Mouse (Mus musculus): Measurements from ENCODE around the gene Galnt13. TPM values are rescaled to one million over a fixed set of nuclear protein-coding genes. Genes with fewer than 3 reads are reported as not detected.

Gene Galnt13
- polyA plus RNA-seq, 1 experiment: 27.5 TPM

DNA sequence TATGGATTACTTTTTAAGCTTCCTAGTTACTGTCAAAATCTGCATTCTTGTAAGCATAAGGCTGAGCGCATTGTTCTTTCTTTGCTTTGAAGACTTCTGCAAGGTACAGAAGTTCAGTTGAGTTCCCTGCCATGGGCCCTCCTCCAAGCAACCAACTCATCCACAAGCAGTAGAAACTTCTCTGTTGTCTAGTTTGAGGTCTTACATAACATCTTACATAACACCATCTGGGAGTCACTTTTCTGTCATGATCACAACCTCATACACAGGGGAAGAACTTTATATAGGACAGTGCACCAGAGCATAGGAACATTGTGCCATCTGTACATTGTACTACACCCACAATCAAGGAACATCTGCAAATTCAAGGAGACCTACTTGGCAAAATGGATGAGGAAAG, 651.9 kb downstream of the Galnt13 start:
- TF ChIP-seq CTCF (IDR thresholded peaks at IDR 0.05; ENCODE audit: borderline replicate concordance, insufficient read depth, low read depth, low read length): no peak
- no peak for TF ChIP-seq POLR2A (IDR thresholded peaks at IDR 0.05; ENCODE audit: borderline replicate concordance, insufficient read depth, low read length)
- DNase-seq: no peak
- Histone ChIP-seq H3K4me3 (replicated peaks; ENCODE audit: insufficient read depth, low read depth, low read length) (no peak overlapping the region), H3K4me1 (ENCODE audit: control insufficient read depth, insufficient read depth, low read length) (no peaks in the 10 kb centered on the region), H3K27me3 (ENCODE audit: control insufficient read depth, insufficient read depth, low read length) (no peaks in the 10 kb centered on the region), H3K27ac (ENCODE audit: insufficient read depth, low read length) (no peak overlapping the region)
- whole genome bisulfite sequencing: 98% methylated on average over 1 of the region's 1 CpGs

DNA sequence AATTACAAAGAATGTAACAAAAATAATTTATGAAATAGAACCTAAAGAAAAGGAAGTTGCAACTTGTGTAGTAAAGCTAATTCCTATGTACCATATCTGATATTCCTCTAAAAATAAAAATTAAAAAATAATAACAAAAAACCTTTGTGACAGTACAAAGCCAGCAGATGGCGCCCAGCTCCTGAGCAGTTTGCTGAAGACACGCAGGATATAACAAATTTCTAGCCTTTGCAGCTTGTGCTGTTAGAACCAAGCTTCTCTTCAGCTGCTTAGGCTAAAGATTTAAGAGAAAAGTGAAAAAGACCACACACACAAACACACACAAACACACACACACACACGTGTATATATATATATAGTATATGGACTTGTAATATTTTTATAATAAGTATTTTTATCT, 654.2 kb downstream of the Galnt13 start:
- TF ChIP-seq CTCF (IDR thresholded peaks at IDR 0.05; ENCODE audit: borderline replicate concordance, insufficient read depth, low read depth, low read length) (peak; percentile 50; the same call in 1 of the 2 replicates), POLR2A (IDR thresholded peaks at IDR 0.05; ENCODE audit: borderline replicate concordance, insufficient read depth, low read length) (no peak)
- DNase-seq: peak; percentile 23 to 31
- Histone ChIP-seq H3K27ac (ENCODE audit: insufficient read depth, low read length) (no peak overlapping the region), H3K27me3 (ENCODE audit: control insufficient read depth, insufficient read depth, low read length) (no peaks in the 10 kb centered on the region), H3K4me3 (replicated peaks; ENCODE audit: insufficient read depth, low read depth, low read length) (no peak overlapping the region), H3K4me1 (ENCODE audit: control insufficient read depth, insufficient read depth, low read length) (no peaks in the 10 kb centered on the region)
- 24% methylated on average over 3 of the region's 3 CpGs for WGBS

DNA sequence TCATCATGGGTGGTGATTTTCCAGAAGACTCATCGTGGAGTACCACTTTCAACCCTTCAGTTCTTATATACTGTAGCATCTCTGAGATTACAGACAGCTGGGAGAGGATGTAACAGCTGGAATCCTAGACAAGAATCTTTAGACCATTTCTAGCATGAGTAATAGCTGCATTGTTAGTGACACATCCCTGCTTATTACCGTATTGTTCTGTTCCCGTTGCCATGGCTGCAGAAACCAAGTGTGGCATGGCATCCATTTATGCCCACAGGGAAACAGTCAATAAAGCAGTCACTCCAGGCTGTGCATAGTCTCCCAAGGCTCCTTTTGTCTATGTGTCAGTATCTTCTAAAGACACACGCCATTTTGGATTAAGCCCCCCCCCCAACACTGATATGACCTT, 655.4 kb downstream of the Galnt13 start:
- no peak overlapping the region for H3K4me3 ChIP-seq (replicated peaks; ENCODE audit: insufficient read depth, low read depth, low read length)
- no peaks in the 10 kb centered on the region for H3K27me3 ChIP-seq (ENCODE audit: control insufficient read depth, insufficient read depth, low read length)
- 39% methylated on average over 4 of the region's 4 CpGs for WGBS
- TF ChIP-seq CTCF (IDR thresholded peaks at IDR 0.05; ENCODE audit: borderline replicate concordance, insufficient read depth, low read depth, low read length): no peak
- TF ChIP-seq POLR2A (IDR thresholded peaks at IDR 0.05; ENCODE audit: borderline replicate concordance, insufficient read depth, low read length): no peak
- no peak for DNase-seq
- H3K4me1 ChIP-seq (ENCODE audit: control insufficient read depth, insufficient read depth, low read length): no peaks in the 10 kb centered on the region
- no peak overlapping the region for H3K27ac ChIP-seq (ENCODE audit: insufficient read depth, low read length)

DNA sequence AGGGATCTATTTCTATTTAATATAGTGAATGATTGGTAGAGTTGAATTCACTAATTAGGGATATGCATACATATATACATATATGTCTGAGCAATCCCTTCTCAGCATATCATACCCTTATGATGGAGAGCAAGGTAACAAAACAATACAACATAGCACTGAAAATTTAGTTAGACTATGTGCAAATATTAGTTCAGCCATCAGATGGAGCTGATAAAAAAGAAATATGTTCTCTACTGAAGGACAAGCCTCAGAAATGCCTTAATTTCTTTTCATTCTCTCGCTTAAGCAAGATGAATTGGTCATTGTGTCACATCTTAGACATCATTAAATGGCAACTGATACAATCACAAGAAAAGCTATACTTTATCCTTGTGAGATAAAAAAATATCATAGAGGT, 663.0 kb downstream of the Galnt13 start:
- H3K4me1 ChIP-seq (ENCODE audit: control insufficient read depth, insufficient read depth, low read length): no peaks in the 10 kb centered on the region
- WGBS: 91% methylated on average over 1 of the region's 1 CpGs
- no peak overlapping the region for H3K27ac ChIP-seq (ENCODE audit: insufficient read depth, low read length)
- H3K27me3 ChIP-seq (ENCODE audit: control insufficient read depth, insufficient read depth, low read length): no peaks in the 10 kb centered on the region
- no peak overlapping the region for H3K4me3 ChIP-seq (replicated peaks; ENCODE audit: insufficient read depth, low read depth, low read length)
- TF ChIP-seq POLR2A (IDR thresholded peaks at IDR 0.05; ENCODE audit: borderline replicate concordance, insufficient read depth, low read length): no peak
- no peak for TF ChIP-seq CTCF (IDR thresholded peaks at IDR 0.05; ENCODE audit: borderline replicate concordance, insufficient read depth, low read depth, low read length)
- DNase-seq: no peak

DNA sequence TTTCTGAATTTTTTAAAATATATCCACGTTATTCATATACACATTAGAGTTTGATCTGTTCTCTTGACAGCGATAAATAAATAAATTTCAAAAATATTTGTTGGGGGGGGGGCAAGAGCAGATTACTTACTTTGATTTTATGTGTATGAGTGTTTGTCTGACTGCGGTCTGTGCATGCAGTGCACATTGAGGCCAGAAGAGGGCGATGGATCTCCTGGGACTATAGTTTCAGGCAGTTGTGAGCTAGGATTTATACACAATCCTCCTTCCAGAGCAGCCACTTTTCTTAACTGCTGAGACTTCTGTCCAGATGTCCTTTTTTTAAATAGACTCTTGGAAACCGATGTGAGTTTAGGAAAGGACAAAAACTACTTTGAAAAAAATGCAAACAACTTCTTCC, 665.2 kb downstream of the Galnt13 start:
- Histone ChIP-seq H3K4me1 (ENCODE audit: control insufficient read depth, insufficient read depth, low read length) (no peaks in the 10 kb centered on the region), H3K27ac (ENCODE audit: insufficient read depth, low read length) (no peak overlapping the region), H3K27me3 (ENCODE audit: control insufficient read depth, insufficient read depth, low read length) (no peaks in the 10 kb centered on the region), H3K4me3 (replicated peaks; ENCODE audit: insufficient read depth, low read depth, low read length) (no peak overlapping the region)
- WGBS: 74% methylated on average over 5 of the region's 5 CpGs
- DNase-seq: no peak
- TF ChIP-seq POLR2A (IDR thresholded peaks at IDR 0.05; ENCODE audit: borderline replicate concordance, insufficient read depth, low read length) (no peak), CTCF (IDR thresholded peaks at IDR 0.05; ENCODE audit: borderline replicate concordance, insufficient read depth, low read depth, low read length) (no peak)

DNA sequence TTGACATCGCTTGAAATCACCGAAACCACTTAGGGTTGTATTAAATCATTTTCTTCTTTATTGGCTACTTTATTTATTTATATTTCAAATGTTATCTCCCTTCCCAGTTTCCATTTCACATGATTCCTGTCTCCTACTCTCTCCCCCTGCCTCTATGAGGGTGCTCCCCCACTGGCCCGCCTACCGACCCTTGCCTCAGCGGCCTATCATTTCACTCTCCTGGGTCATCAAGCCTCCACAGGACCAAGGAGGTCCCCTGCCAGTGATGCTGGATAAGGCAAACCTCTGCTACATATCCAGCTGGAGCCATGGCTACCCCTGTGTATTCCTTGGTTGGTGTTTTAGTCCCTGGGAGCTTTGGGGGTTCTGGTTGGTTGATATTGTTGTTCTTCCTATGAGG, 667.4 kb downstream of the Galnt13 start:
- no peak for DNase-seq
- Histone ChIP-seq H3K4me1 (ENCODE audit: control insufficient read depth, insufficient read depth, low read length) (no peaks in the 10 kb centered on the region), H3K27me3 (ENCODE audit: control insufficient read depth, insufficient read depth, low read length) (no peaks in the 10 kb centered on the region), H3K4me3 (replicated peaks; ENCODE audit: insufficient read depth, low read depth, low read length) (no peak overlapping the region), H3K27ac (ENCODE audit: insufficient read depth, low read length) (no peak overlapping the region)
- TF ChIP-seq POLR2A (IDR thresholded peaks at IDR 0.05; ENCODE audit: borderline replicate concordance, insufficient read depth, low read length): no peak
- no peak for TF ChIP-seq CTCF (IDR thresholded peaks at IDR 0.05; ENCODE audit: borderline replicate concordance, insufficient read depth, low read depth, low read length)
- 89% methylated on average over 5 of the region's 5 CpGs for WGBS

DNA sequence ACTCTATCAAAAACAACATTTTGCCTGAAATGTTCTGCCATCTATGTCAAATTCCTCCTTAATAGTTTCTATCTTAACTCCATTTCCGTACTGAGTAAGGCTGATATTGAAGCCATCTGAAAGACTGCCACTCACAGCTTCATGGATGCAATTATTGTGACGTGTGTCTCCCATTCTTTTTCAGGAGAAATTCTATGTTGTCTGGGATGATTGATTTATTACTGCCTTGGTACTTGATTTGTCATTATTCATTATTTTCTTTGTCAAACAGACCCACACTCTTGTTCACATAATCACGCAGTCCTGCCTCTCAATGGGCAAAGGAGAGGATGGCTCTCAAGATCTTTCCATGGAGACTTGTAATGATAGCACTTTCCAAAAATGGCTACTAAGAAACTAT, 671.7 kb downstream of the Galnt13 start:
- Histone ChIP-seq H3K4me3 (replicated peaks; ENCODE audit: insufficient read depth, low read depth, low read length) (no peak overlapping the region), H3K27me3 (ENCODE audit: control insufficient read depth, insufficient read depth, low read length) (no peaks in the 10 kb centered on the region), H3K4me1 (ENCODE audit: control insufficient read depth, insufficient read depth, low read length) (no peaks in the 10 kb centered on the region), H3K27ac (ENCODE audit: insufficient read depth, low read length) (no peak overlapping the region)
- TF ChIP-seq POLR2A (IDR thresholded peaks at IDR 0.05; ENCODE audit: borderline replicate concordance, insufficient read depth, low read length) (no peak), CTCF (IDR thresholded peaks at IDR 0.05; ENCODE audit: borderline replicate concordance, insufficient read depth, low read depth, low read length) (no peak)
- 84% methylated on average over 3 of the region's 3 CpGs for WGBS
- no peak for DNase-seq

DNA sequence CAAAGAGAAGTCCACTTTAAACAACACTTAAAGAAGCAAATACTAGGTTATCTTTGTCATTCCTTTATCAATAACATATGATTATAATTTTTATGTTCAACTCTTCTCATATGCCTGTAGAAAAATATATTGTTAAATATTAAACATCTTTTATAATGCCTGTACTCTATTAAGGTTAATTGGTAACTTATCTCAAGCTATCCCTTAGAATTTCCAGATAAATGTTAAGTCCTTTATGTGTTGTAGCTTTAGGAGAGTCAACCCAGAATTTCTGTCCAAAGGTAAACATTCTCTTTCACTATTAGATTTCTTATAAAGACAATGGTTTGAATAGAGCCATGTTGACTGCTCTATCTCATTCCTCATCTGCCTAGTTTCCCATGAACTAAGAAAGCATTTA, 717.0 kb downstream of the Galnt13 start:
- no peak for TF ChIP-seq POLR2A (IDR thresholded peaks at IDR 0.05; ENCODE audit: borderline replicate concordance, insufficient read depth, low read length)
- no peak for TF ChIP-seq CTCF (IDR thresholded peaks at IDR 0.05; ENCODE audit: borderline replicate concordance, insufficient read depth, low read depth, low read length)
- Histone ChIP-seq H3K27ac (ENCODE audit: insufficient read depth, low read length) (no peak overlapping the region), H3K4me1 (ENCODE audit: control insufficient read depth, insufficient read depth, low read length) (no peaks in the 10 kb centered on the region), H3K4me3 (replicated peaks; ENCODE audit: insufficient read depth, low read depth, low read length) (no peak overlapping the region), H3K27me3 (ENCODE audit: control insufficient read depth, insufficient read depth, low read length) (no peaks in the 10 kb centered on the region)
- DNase-seq: no peak
